Mouse (Mus musculus) limb, embryonic 10.5 days (tissue): Measurements from ENCODE around the gene Rnf41. TPM values are rescaled to one million over a fixed set of nuclear protein-coding genes. Genes with fewer than 3 reads are reported as not detected.

Source experiments
- DNase-seq: peaks from one replicate; pipeline ENCODE4 v3.0.0-alpha.2; 2017; ENCODE audit warnings: low spot score
- H3K27ac ChIP-seq: fragments of 300-500 bp; sonication (generic); 2 replicates; pipeline ENCODE4 v1.5.1; 2016; ENCODE audit warnings: mild to moderate bottlenecking
- H3K27me3 ChIP-seq: fragments of 300-500 bp; sonication (generic); 2 replicates; pipeline ENCODE4 v1.6.1; 2016; ENCODE audit warnings: low read depth, mild to moderate bottlenecking; ENCODE audit not compliant: poor library complexity, severe bottlenecking
- H3K36me3 ChIP-seq: fragments of 300-500 bp; sonication (generic); 2 replicates; pipeline ENCODE4 v1.6.1; 2016; ENCODE audit warnings: mild to moderate bottlenecking, moderate library complexity
- H3K4me1 ChIP-seq: fragments of 300-500 bp; sonication (generic); 2 replicates; pipeline ENCODE4 v1.6.1; 2016
- H3K4me3 ChIP-seq: fragments of 300-500 bp; sonication (generic); 2 replicates; pipeline ENCODE4 v1.5.1; 2016; ENCODE audit warnings: mild to moderate bottlenecking, moderate library complexity
- H3K9me3 ChIP-seq: fragments of 300-500 bp; sonication (generic); replicated peaks from 2 replicates; pipeline ENCODE4 v1.6.1; 2016; ENCODE audit warnings: mild to moderate bottlenecking
- WGBS: fragments of 180-500 bp; shearing (Covaris S2); methylation state at CpG from one replicate; pipeline ENCODE4 v1.1.7; 2016; 5-methylcytosine and 5-hydroxymethylcytosine counted together
- polyA plus RNA-seq: library from polyadenylated mRNA; unstranded; fragments of >200 nt; fragmentation: Nextera tagmentation; extraction: Ambion mirVana; gene quantifications from 2 replicates; pipeline ENCODE4 v1.2.1, GENCODE M21; 2016

Rnf41 gene
- polyA plus RNA-seq, 1 experiment from 2014 or later, result 43.6 TPM

GRCm38 (mm10) chr10:128413076-128413475 lies 1.6 kb downstream of the Rnf41 start:
- Histone ChIP-seq H3K27me3 (no peaks in the 10 kb centered on the region), H3K4me1 (peaks cover 41% of the 10 kb centered on the region), H3K9me3 (no peaks in the 10 kb centered on the region), H3K27ac (no peak overlapping the region), H3K36me3 (peaks cover 52% of the 10 kb centered on the region), H3K4me3 (peak overlapping the region; percentile 80; the same call in 1 of the 2 replicates)
- no peak for DNase-seq
- 70% methylated on average over 1 of the region's 1 CpGs for WGBS

GRCm38 (mm10) chr10:128414848-128415247 lies 3.4 kb downstream of the Rnf41 start:
- Histone ChIP-seq H3K27ac (no peak overlapping the region), H3K9me3 (no peaks in the 10 kb centered on the region), H3K27me3 (no peaks in the 10 kb centered on the region), H3K36me3 (peaks cover 65% of the 10 kb centered on the region), H3K4me3 (no peak overlapping the region), H3K4me1 (peaks cover 29% of the 10 kb centered on the region)
- DNase-seq, result no peak
- 94% methylated on average over 5 of the region's 5 CpGs for WGBS

GRCm38 (mm10) chr10:128422426-128422825 lies 11.0 kb downstream of the Rnf41 start:
- Histone ChIP-seq H3K9me3 (no peaks in the 10 kb centered on the region), H3K27ac (no peak overlapping the region), H3K27me3 (no peaks in the 10 kb centered on the region), H3K4me3 (no peak overlapping the region), H3K4me1 (peaks cover 7% of the 10 kb centered on the region; the same call in 1 of the 2 replicates), H3K36me3 (peaks cover 95% of the 10 kb centered on the region)
- whole genome bisulfite sequencing, result 71% methylated on average over 5 of the region's 5 CpGs
- no peak for DNase-seq

GRCm38 (mm10) chr10:128424604-128425003 lies 13.1 kb downstream of the Rnf41 start:
- DNase-seq, result no peak
- WGBS, result 55% methylated on average over 7 of the region's 7 CpGs

GRCm38 (mm10) chr10:128425260-128425659 lies 13.8 kb downstream of the Rnf41 start:
- no peak for DNase-seq
- no peak overlapping the region for H3K4me3 ChIP-seq
- WGBS, result 85% methylated on average over 3 of the region's 3 CpGs
- H3K4me1 ChIP-seq, result peaks cover 7% of the 10 kb centered on the region; the same call in 1 of the 2 replicates
- H3K36me3 ChIP-seq, result peaks cover 93% of the 10 kb centered on the region
- H3K27me3 ChIP-seq, result no peaks in the 10 kb centered on the region
- H3K9me3 ChIP-seq, result no peaks in the 10 kb centered on the region
- H3K27ac ChIP-seq, result no peak overlapping the region

More at GRCm38 (mm10) chr10:128424604-128425003, 13.1 kb downstream of the Rnf41 start:
- Histone ChIP-seq H3K27me3 (no peaks in the 10 kb centered on the region), H3K36me3 (peaks cover 93% of the 10 kb centered on the region), H3K27ac (0 out of 2 replicates have a peak overlapping the region, but pooled peaks have one; percentile 25), H3K9me3 (no peaks in the 10 kb centered on the region), H3K4me1 (peaks cover 7% of the 10 kb centered on the region; the same call in 1 of the 2 replicates), H3K4me3 (no peak overlapping the region)

- peaks cover 7% of the 10 kb centered on the region; the same call in 1 of the 2 replicates for H3K4me1 ChIP-seq
- DNase-seq, result no peak
- H3K27ac ChIP-seq, result no peak overlapping the region
- H3K36me3 ChIP-seq, result peaks cover 90% of the 10 kb centered on the region
- H3K27me3 ChIP-seq, result no peaks in the 10 kb centered on the region
- no peak overlapping the region for H3K4me3 ChIP-seq
- WGBS, result 93% methylated on average over 5 of the region's 5 CpGs
- no peaks in the 10 kb centered on the region for H3K9me3 ChIP-seq
Observed at GRCm38 (mm10) chr10:128429052-128429451, 17.6 kb downstream of the Rnf41 start.

- H3K4me3 ChIP-seq, result no peak overlapping the region
- H3K9me3 ChIP-seq, result no peaks in the 10 kb centered on the region
- no peaks in the 10 kb centered on the region for H3K27me3 ChIP-seq
- WGBS, result 90% methylated on average over 4 of the region's 4 CpGs
- no peak for DNase-seq
- peaks cover 90% of the 10 kb centered on the region for H3K36me3 ChIP-seq
- H3K4me1 ChIP-seq, result peaks cover 6% of the 10 kb centered on the region; the same call in 1 of the 2 replicates
- no peak overlapping the region for H3K27ac ChIP-seq
Observed at GRCm38 (mm10) chr10:128429454-128429853, 18.0 kb downstream of the Rnf41 start.

- H3K4me1 ChIP-seq, result no peaks in the 10 kb centered on the region
- H3K36me3 ChIP-seq, result peaks cover 94% of the 10 kb centered on the region
- H3K4me3 ChIP-seq, result no peak overlapping the region
- no peak for DNase-seq
- H3K27me3 ChIP-seq, result no peaks in the 10 kb centered on the region
- no peak overlapping the region for H3K27ac ChIP-seq
- no peaks in the 10 kb centered on the region for H3K9me3 ChIP-seq
- 91% methylated on average over 2 of the region's 2 CpGs for WGBS
Observed at GRCm38 (mm10) chr10:128433417-128433816, 22.0 kb downstream of the Rnf41 start.

GRCm38 (mm10) chr10:128434681-128435080 lies 23.2 kb downstream of the Rnf41 start:
- Histone ChIP-seq H3K27me3 (no peaks in the 10 kb centered on the region), H3K4me3 (no peak overlapping the region), H3K27ac (no peak overlapping the region), H3K36me3 (peaks cover 94% of the 10 kb centered on the region), H3K9me3 (no peaks in the 10 kb centered on the region), H3K4me1 (no peaks in the 10 kb centered on the region)
- DNase-seq, result no peak
- 83% methylated on average over 10 of the region's 10 CpGs for WGBS

GRCm38 (mm10) chr10:128435186-128435823 lies 23.8 kb downstream of the Rnf41 start:
- no peaks in the 10 kb centered on the region for H3K27me3 ChIP-seq
- H3K4me3 ChIP-seq, result no peak overlapping the region
- peaks cover 94% of the 10 kb centered on the region for H3K36me3 ChIP-seq
- H3K27ac ChIP-seq, result no peak overlapping the region
- no peaks in the 10 kb centered on the region for H3K4me1 ChIP-seq
- no peaks in the 10 kb centered on the region for H3K9me3 ChIP-seq
- WGBS, result 94% methylated on average over 17 of the region's 17 CpGs
- no peak for DNase-seq

- H3K27ac ChIP-seq, result no peak overlapping the region
Observed at GRCm38 (mm10) chr10:128435873-128436272, 24.4 kb downstream of the Rnf41 start.

GRCm38 (mm10) chr10:128436376-128436775 lies 24.9 kb downstream of the Rnf41 start:
- no peaks in the 10 kb centered on the region for H3K27me3 ChIP-seq
- DNase-seq, result no peak
- peaks cover 94% of the 10 kb centered on the region for H3K36me3 ChIP-seq
- no peaks in the 10 kb centered on the region for H3K9me3 ChIP-seq
- H3K27ac ChIP-seq, result no peak overlapping the region
- H3K4me1 ChIP-seq, result no peaks in the 10 kb centered on the region
- no peak overlapping the region for H3K4me3 ChIP-seq
- 96% methylated on average over 8 of the region's 8 CpGs for WGBS

More at GRCm38 (mm10) chr10:128435873-128436272, 24.4 kb downstream of the Rnf41 start:
- WGBS, result 93% methylated on average over 5 of the region's 5 CpGs
- H3K4me1 ChIP-seq, result no peaks in the 10 kb centered on the region
- H3K4me3 ChIP-seq, result no peak overlapping the region
- H3K9me3 ChIP-seq, result no peaks in the 10 kb centered on the region
- DNase-seq, result no peak
- peaks cover 94% of the 10 kb centered on the region for H3K36me3 ChIP-seq
- H3K27me3 ChIP-seq, result no peaks in the 10 kb centered on the region

- Histone ChIP-seq H3K27ac (no peak overlapping the region), H3K9me3 (no peaks in the 10 kb centered on the region), H3K36me3 (peaks cover 86% of the 10 kb centered on the region), H3K27me3 (no peaks in the 10 kb centered on the region), H3K4me3 (no peak overlapping the region), H3K4me1 (no peaks in the 10 kb centered on the region)
- no peak for DNase-seq
- WGBS, result 60% methylated on average over 10 of the region's 10 CpGs
Observed at GRCm38 (mm10) chr10:128438675-128439279, 27.3 kb downstream of the Rnf41 start.
